Mouse (Mus musculus) embryo, embryonic 11.5 days (tissue): ENCODE measurements at regions not wholly inside any gene's neighbourhood (a gene's known extent, or its start where the extent isn't known, plus 50 kb on each side); places are given as distances from the start of the nearest gene placed in this dataset.
"Not testable (repeated sequence)": the region's sequence is repeated elsewhere in the genome, so short reads cannot be mapped to it uniquely, and the experiment has no call there.

Experiments used
- DNase-seq: peaks from one replicate; pipeline ENCODE4 v3.0.0-alpha.2; 2012; ENCODE audit warnings: low read depth, low spot score

DNA sequence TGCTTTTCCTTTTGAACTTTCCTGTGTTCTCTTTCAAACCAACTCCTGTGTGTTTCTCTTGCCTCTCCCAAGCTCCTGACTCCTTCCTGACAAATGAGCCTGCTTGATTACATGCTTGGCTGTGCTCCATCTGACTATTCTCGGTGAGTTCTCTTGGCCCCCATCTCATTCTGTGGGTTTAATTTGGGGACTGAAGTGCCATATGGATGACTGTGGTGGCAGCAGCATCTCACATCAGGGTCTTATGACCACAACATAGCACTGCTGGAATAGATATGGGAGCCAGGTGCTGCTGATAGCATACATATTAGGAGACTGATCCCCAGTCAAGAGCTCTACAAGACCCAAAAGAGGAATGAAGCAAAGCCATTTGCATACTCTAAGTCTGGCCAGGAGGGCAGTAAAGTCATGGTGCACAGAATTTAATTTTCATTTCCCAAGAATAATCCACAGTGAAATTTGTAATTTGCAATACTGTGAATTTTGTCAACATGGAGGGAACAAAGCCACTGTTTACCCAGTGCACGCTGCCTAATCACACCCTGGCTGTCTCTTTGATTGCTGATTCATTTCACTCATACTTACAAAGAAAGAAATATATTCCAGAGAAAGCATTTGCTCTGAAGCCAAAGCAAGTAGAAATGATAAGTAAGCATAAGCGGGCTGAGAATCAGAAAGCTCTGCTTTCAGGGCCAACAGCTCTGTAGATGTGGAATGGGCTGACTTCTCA lies 1478.4 kb upstream of the Gm7489 start:
- DNase-seq: no peak

DNA sequence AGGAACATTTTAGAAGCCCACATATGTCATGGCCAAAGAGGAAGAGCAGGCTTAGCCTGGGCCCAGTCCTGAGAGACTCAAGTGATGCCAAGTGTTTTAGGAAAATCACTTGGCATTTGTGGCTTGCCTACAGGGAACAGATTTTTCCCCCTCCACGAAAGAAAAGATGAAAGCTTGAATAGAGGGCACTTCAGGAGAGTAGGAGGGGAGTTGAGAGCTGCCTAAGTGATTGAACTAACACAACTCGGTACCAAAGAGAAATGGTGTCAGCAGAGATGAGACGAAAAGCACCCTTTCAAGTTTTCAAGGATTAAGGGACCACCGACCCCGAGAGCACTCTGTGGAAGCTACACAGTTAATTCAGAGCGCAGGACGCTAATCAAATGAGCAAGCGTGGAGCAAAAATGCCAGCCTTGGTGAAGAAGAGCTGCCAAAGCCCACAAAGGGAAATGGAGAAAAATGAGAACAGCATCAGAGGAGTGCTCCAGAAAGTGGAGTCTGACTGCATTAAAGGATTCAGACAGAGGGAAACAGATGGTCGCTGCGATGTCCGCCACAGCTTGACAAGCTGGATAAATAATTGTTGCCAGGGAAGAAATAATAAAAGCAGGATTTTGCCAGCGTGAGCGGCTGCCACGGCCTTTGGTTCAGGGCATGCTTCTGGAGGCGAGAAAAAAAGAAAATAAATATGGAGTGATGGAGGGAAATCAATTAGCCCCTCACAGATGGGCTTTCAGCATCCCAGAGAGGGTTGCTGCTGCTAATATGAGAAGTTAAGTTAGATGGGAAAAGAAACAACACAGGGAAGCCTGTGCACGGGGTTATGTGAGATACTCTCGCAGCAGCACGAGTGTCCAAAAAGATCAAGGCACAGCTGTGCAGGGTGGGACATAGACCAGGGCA lies 1471.6 kb upstream of the Gm7489 start:
- peak; percentile 24 for DNase-seq

DNA sequence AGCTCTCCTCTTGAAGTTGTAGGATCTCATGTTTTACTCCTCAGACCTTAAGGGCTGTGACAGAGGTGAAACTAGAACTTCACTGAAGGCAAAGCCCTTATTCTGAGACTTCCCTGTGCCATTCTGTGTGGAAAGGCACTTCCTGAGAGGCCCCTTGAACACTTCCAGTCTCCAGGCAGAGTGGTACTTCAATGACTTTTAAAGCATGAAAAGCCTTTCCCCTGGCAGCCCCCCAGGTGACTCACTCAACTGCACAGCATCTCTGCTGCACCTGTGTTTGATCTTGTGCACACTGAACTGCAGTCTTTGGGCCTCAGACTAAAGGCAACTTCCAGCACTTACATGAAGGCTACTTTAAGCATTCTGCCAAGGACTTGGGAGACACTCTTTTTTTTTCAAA lies 1458.7 kb upstream of the Gm7489 start:
- no peak for DNase-seq

DNA sequence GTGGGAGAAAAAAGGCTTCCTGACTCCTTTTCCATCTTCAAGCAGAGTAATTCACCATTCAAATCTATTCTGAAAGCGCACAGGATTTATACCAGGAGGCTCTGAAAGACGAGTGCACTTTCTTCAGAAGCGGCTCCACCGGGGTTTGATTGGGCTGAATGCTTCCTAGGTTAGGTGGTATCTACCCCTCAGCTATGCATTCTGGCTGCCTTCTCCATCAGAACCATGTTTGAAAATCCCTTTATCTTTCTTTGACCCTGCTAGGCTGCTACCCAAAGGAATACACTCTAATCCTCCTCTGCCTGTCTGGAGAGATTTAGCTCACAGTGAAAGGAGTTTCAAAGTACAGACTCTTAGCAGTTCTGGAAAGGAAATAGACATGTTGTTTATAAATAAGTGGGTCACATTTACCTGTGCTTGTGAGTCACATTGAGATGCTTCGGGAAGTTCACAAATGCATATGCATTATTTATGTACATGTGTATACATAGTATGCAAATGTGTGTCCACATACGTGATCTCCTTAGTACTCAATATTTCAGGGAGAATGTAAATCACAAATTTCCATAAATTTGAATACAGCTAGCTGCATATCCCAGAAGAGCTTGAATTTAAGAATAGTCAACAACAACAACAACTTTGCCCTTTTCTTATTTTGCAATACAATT lies 1454.1 kb upstream of the Gm7489 start:
- no peak for DNase-seq

DNA sequence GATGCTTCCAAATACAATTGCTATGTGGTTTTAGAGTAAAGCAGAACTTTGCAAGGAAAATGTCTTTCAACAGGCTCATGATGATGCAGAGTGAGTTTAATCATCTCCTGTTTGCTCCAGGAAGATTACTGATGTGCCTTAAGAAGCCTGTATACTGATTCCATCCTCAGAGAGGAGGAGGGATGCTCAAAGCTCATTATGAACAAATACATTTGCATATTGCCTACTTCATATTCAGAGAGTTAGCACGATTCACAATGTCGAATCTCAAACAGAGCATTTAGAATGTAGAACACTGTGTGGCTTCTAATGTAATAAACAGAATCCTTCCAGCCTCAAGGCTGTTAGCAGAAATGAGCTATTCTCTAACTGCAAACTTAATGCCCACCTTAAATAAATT lies 1451.1 kb upstream of the Gm7489 start:
- no peak for DNase-seq

DNA sequence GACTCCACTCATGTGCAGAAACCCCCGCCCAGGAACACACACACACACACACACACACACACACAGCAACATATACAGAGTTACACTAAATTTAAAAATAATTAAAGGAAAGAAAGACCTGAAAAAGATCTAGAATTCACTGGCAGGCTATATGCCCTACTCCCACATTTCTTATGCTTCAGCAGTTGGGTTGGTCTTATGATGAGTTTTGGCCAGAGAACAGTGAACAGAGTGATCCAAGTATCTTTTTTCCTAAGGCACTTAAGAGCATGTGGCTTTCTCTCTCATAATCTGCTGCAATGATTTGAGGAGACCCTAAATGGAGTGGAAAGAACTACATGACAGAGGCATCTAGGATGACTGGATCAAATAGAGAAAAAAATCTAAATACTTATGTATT lies 1446.3 kb upstream of the Gm7489 start:
- no peak for DNase-seq

DNA sequence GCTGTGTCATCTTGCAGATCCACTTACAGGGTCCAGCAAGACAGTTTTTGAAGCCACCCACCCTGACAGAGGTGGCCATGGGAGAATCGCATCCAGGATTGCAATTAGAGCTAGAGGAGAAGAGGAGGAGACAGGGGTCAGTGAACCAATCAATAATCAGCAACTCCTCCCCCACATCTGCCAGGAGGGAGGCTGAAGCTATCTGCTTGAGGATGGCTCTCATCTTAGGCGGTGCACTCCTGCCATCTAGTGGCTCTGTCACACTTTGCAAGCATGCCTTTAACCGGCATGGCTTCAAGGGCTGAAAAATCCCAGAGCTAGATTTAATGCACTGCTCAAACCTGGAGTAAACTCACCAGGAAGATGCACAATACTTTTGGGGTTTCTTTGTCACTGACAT lies 1425.9 kb upstream of the Gm7489 start:
- peak; percentile 79 for DNase-seq

DNA sequence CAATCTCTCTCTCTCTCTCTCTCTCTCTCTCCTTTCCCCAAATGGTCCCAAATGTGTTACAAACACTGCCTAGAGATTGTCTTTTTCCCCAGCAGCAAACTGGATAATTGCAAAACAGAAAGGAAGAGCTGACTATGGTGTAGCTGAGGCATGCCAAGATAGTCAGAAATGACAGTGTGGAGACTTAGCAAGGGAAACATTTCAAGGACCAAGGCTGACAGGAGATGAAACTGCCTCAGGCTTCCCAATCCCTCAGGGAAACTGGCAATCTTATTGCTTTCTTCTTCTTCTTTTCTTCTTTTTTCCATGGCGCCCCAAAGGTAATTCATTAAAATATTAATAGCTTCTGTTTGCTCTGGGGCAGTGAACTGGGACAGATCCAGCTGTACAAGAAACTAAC lies 1425.4 kb upstream of the Gm7489 start:
- DNase-seq: no peak

DNA sequence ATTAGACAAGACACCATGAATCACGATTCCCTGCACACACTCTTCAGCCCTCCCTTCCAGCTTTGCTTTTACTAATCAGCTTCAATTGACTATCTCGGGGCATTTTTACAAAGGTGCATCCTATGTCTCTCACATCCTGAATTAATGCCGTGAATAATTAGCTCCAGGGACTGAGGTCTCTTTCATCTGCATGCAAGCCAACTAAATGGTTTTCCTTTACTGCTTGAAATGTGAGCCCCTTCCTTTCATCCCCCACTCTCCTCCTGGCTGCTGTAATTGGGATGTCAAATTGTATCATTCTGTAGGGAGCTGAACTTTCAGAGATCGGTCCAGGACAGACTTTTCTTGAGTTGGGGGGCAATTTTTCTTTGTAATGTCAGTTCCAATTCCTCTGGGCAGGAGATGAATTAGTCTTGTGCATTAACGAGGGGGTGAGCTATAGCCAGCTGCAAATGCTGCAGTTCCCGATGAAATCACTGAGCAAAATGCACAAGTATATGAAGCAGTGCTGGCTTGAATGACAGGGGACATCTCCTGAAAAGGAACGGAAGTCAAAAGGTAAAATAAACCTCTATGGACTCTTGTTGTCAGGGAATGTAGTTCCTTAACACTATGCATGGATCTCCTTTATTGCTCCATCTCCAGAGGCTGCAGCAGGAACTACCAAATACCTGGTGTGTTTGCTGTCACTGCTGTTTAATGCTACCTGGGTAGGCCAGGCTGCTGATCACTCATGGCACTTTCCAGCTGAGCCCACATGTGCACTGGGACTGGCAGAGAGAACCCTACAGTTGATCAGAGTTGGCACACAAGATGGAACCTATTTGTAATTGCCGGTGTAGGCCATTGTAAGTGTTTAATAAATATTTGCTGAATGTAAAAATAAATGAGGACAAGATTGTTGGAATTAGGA lies 1420.2 kb upstream of the Gm7489 start:
- no peak for DNase-seq

DNA sequence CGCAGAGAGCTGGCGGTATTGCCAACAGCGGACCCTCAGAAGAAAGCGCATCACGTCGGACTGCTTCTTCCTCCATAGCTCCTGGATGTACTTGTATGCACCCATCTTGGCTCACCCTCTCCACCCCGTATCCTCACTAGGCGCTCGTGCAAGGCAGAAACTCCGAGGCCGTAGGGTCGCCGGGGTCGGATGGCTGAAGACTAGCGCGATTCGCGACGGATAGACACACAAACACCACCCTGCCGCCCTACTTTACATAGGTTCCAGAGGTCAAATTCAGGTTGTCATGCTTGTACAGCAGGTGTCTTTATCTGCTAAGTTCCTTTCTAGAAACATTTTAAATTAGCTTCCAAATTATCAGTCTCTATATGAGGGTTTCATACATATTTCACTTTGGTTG lies 1406.6 kb upstream of the Gm7489 start:
- not testable (repeated sequence) for DNase-seq

DNA sequence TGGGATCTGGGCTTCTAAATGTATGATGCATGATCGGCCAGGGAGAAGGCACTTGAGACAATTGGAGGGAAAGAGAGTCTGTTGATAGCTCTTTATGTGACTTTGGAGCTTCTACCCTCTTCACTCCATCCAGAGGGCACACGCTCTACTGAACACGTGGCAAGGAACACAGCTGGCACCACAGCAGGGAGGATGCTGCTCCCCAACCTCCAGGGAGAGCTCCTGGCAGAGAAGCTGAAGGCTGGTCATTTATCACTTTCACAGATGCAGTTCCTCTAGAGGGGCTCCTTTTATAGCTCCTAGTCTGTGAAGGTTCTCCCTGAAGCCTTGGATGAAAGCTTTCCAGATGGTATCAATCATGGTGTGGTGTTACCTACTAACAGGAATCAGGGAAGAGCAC lies 1403.9 kb upstream of the Gm7489 start:
- DNase-seq: no peak

DNA sequence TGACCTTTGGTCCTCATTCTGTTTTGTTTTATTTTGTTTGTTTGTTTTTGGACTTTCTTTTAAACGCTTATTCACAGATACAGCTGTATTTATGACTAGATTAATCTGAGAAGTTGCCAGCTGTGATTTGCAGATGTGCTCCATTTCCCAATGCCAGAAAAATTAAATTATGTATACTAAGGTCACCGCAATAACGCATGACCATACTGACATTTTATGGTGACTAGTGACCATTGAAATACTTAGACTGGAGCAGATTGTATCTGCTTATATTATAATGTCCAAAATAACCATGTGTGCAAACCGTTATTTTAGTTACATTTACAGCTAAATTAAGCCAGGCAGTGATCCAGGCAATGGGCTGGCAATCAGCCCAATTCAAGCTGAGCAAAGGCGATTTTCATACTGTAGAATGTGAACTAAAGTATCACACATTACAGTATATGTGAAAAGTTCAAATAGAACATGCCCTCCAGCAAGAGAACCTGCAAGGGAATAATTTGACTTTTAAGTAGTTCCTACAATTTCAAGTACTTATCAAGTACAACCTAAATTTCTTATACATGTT lies 1401.0 kb upstream of the Gm7489 start:
- DNase-seq: no peak

DNA sequence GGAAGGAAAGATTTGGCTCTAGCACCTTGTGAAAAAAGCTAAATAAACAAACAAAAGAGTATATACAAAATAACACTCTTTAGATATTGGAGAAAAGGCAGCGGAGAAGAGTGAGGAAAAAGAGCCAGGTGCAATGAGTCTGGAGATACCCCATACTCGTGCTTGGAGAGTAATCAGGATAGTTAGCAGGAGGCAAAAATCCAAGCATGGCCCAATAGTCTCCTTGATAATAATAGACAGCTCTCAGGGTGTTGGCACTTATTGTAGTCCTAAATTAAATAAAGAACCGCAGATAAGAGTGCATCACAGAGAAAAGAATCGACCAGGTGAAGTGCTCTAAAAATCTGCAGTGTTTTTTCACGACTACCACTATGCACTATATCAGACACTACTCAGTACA lies 1400.4 kb upstream of the Gm7489 start:
- no peak for DNase-seq

DNA sequence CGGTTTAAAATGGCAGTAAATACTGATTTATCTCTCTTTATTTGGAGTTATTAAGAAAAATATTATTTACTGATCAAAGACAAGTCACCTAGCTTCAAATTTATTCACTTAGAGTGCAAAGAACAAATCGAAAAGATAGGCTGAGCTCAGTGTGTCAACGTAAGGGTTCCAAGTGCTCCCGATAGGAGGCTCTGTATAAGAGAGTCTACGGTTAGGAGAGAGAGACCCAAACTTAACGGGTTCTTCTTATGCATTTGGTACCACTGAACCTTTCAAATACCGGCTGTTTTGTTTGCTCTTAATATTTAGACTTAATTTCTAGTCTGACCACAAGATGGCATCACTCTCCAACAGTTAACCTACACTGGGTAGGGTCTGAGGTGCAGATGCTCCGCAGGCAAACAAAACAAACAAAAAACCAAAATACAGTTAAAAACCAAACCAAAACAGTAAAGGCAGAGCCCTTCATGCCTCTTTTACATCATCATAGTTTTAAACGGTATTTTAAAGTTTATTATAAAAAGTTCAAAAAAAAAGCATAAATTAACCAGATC lies 1379.4 kb upstream of the Gm7489 start:
- DNase-seq: peak; percentile 34

DNA sequence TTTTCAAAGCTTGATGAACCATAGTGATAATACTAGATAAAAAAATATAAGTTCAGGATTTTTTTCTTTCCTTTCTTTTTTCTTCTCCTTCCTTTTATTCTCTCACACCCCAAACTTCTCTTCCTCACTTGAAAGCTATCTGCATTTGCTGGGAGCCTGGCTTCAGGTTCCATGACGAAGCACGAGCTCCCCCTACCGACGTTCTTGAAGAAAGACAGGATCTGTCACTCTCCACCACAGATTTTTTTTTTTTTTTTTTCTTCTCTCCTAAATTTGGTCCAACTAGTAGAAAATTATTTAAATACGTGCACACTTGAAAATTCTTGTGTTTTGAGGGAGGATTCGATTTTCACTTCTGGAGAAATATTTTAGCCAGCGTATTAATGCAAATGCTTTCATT lies 1377.8 kb upstream of the Gm7489 start:
- peak; percentile 65 for DNase-seq

DNA sequence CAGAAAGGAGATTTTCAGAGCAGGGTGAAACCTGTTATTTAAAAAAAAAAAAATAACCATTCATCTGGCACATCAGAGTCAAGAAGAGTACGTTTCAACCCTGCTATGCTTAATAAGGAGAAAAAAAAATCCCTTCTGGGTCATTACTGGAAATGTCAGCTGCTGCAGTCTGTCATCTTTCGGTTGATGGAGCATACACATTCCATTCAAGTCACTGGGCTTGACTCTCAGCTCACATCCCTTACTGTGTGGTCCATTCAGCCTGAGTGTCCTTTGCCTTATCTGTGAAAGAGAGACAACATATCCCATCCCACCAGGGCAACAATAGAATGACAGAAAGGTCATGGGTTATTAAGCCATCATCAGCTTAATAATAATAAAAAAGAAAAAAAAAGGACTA lies 1376.1 kb upstream of the Gm7489 start:
- no peak for DNase-seq

DNA sequence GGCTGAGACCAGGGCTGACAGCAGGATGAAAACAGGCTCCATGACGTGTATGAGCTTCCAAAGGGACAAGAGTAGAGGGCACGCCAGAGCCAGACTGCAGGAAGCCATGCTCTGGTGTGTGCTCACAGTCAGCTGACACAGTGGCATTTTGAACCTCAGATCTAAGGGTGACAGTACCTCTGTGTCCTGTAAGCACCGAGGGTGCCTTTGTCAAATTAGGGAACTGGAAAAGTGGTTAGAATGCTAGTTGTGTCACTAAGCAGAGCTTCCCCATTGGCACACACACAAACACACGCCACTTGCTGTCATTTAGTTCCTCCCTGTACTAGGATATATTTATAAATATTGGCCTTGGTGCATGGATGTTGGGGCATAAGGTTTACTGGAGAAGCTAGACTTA lies 1374.6 kb upstream of the Gm7489 start:
- no peak for DNase-seq

DNA sequence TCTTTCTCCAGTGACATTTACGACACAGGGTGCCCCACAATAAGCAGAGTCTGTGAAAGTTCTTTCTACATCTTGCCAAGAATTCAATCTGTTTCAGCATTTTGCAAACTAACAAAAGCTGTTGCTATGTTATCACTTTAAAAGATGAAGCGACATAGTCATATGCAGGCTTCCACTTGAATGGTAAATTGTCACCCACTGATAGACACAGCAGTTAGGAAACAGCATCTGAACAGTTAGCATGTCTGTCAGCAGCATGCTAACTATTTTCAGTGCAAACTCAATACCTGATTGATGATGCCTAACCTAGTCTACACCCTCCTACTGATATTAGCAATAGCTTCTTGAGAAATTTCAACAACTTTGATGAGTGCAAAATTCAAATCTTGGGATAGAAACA lies 1348.1 kb upstream of the Gm7489 start:
- no peak for DNase-seq

DNA sequence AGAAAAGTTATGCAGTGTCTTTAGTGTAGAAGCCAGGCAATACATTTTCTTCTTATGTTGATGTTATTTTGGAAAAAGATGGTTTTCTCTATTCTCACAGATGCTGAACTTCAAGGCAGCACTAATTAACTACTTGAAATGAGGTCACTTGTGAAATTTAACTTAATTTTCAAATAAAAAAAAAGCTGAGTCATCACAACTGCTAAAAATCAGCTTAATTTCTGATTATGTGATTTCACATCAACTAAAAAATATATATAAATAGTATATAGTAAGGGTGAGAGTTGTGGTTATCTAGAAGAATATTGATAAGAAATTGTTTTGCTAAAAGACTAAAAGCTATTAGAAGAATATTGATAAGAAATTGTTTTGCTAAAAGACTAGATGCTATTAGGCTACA lies 1326.0 kb upstream of the Gm7489 start:
- no peak for DNase-seq

DNA sequence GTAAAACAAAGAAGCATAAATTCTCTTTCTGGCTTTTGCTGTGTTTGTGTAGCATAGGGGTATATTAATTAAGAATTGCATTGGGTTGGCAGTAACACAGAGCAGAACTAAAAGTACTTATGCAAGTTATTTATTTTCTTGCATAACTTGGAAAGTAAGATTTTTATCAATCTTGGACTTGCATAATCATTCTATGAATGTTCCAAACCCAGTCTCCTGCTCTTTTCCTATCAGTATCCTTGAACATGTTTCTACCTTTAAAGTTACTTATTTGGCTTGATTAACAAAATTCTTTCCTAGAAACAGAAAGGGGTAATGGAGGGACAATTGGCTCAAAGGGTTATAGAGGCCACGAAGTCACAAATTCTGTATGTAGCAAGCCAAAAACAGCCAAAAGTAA lies 1320.6 kb upstream of the Gm7489 start:
- no peak for DNase-seq

DNA sequence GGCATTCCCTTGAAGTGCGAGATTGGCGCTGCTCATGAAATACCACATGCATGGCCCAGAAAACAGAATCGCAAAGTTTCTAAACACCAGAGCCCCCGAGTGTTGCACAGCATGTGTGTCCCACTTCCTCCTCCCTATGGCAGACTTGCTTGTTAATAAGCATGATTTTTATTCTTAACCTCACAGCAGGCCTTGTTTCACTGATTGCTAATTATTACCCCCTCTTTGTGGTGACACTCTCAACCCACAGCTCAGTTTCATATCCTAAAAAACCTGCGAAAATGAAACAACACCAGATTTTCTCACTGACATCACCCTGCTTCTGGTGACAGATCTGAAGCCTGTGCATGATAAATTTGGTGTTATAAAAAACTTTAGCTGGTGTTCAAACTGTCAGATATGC lies 1319.3 kb upstream of the Gm7489 start:
- DNase-seq: no peak
